Mouse (Mus musculus): ENCODE measurements around the gene Sacs.

GRCm38 (mm10) chr14:61242611-61243010, 104.4 kb downstream of the Sacs start:
- TF ChIP-seq EP300 (IDR thresholded peaks at IDR 0.05; ENCODE audit: low read depth) (no peak), CTCF (IDR thresholded peaks at IDR 0.05; ENCODE audit: low read depth) (peak; percentile 59)

All from liver, embryonic 14.5 days (tissue).